Mouse (Mus musculus): ENCODE measurements around the gene Camkk1.

- TF ChIP-seq POLR2A (IDR thresholded peaks at IDR 0.05; ENCODE audit: extremely low read depth, insufficient read depth, low read length) (no peak), CTCF (IDR thresholded peaks at IDR 0.05; ENCODE audit: extremely low read depth, insufficient read depth, low read length) (peak; percentile 88)
Measured at GRCm38 (mm10) chr11:73006377-73006776, 12.4 kb upstream of the Camkk1 start.
